Mouse (Mus musculus) thymus, adult 2 months (tissue): ENCODE data around the gene Nanos3. TPM values are rescaled to one million over a fixed set of nuclear protein-coding genes. Genes with fewer than 3 reads are reported as not detected.
A peak's percentile ranks its signal among the peaks of the same experiment; 100 is the strongest.

Experiments used
- DNase-seq: peaks from one replicate; pipeline ENCODE4 v3.0.0; 2021
- H3K27ac ChIP-seq: fragments of 200-500 bp; 2 replicates; pipeline ENCODE4 v1.5.1; 2012; ENCODE audit warnings: low read length, control low read depth; ENCODE audit not compliant: control insufficient read depth, insufficient read depth
- H3K27me3 ChIP-seq: fragments of 200-500 bp; 2 replicates; pipeline ENCODE4 v1.6.1; 2012; ENCODE audit warnings: mild to moderate bottlenecking, low read length, moderate library complexity, mixed read lengths; ENCODE audit not compliant: control insufficient read depth, insufficient read depth
- H3K36me3 ChIP-seq: fragments of 200-500 bp; 2 replicates; pipeline ENCODE4 v1.6.1; 2012; ENCODE audit warnings: mild to moderate bottlenecking, low read length, moderate library complexity; ENCODE audit not compliant: control insufficient read depth, insufficient read depth
- H3K4me1 ChIP-seq: fragments of 200-500 bp; replicated peaks from 2 replicates; pipeline ENCODE4 v1.6.1; 2012; ENCODE audit warnings: low read length; ENCODE audit not compliant: control insufficient read depth, insufficient read depth
- H3K4me3 ChIP-seq: fragments of 200-500 bp; 2 replicates; pipeline ENCODE4 v1.5.1; 2012; ENCODE audit warnings: mild to moderate bottlenecking, low read length, control low read depth, moderate library complexity; ENCODE audit not compliant: control insufficient read depth, insufficient read depth
- CTCF ChIP-seq: fragments of 200-500 bp; IDR thresholded peaks from 2 replicates; pipeline ENCODE4 v1.5.1; 2012; ENCODE audit warnings: mild to moderate bottlenecking, control low read depth, low read length, moderate library complexity, borderline replicate concordance; ENCODE audit not compliant: control insufficient read depth, poor library complexity, insufficient read depth; ENCODE audit errors: extremely low read depth
- POLR2A ChIP-seq: fragments of 200-500 bp; IDR thresholded peaks from 2 replicates; pipeline ENCODE4 v1.6.1; 2012; ENCODE audit warnings: mild to moderate bottlenecking, low read length, control low read depth, moderate library complexity; ENCODE audit not compliant: control insufficient read depth, poor library complexity, insufficient read depth; ENCODE audit errors: extremely low read depth
- WGBS: fragments of 180-500 bp; shearing (Covaris S2); methylation state at CpG from one replicate; pipeline ENCODE4 v1.1.7; 2018; 5-methylcytosine and 5-hydroxymethylcytosine counted together
- polyA plus RNA-seq: library from polyadenylated mRNA; depleted of rRNA; stranded (reverse); fragments of >200 nt; gene quantifications from 2 replicates; pipeline ENCODE4 v1.2.3, GENCODE M21; 2012

Gene Nanos3
- polyA plus RNA-seq, 1 experiment, result 8.5 TPM

- H3K27ac ChIP-seq, result peak overlapping the region; percentile 90
- TF ChIP-seq CTCF (no peak), POLR2A (no peak)
- peaks cover 60% of the 10 kb centered on the region for H3K4me1 ChIP-seq
- no peaks in the 10 kb centered on the region for H3K27me3 ChIP-seq
- no peak for DNase-seq
- 60% methylated on average over 4 of the region's 4 CpGs for WGBS
- no peaks in the 10 kb centered on the region for H3K36me3 ChIP-seq
- H3K4me3 ChIP-seq, result no peak overlapping the region
Measured at GRCm38 (mm10) chr8:84198871-84199270, 13.9 kb upstream of the Nanos3 start.

DNA sequence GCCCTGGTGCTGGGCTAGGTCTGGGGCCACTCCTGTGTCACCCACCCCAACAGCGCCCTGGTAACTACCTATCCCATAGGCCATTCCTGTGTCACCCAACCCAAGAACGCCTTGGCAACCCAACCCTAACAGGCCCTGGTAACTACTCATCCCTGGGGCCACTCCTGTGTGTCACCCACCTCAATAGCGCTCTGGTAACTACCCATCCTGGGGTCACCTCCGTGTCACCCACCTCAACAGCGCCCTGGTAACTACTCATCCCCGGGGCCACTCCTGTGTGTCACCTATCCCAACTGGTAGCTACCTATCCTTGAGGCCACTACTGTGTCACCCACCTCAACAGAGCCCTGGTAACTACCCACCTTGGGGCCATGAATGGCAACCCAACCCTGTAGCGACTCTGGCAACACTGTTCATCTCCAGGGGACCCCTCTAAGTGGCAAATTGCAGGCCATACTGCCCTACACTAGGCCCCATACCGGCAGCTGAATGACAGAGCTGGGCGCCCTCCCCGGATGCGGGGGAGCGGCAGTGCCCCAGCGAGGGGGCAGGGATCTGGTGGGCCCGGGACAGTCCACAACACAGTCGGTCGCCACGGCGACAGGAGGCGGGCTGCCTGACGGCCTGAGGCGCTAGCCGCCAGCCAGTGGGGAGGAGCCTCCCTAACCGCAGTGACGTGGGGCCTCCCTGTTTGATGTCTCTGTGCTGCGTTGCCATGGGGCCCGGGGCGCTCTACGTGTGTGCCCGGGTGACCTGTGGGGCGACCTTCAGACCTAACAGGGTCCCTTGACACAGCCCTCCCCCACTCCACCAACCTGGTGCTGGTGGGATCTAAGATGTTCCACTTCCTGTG is 13.1 kb upstream of the Nanos3 start:
- DNase-seq, result peak; percentile 93
- H3K27ac ChIP-seq, result peak overlapping the region; percentile 90
- no peaks in the 10 kb centered on the region for H3K27me3 ChIP-seq
- WGBS, result 4% methylated on average over 30 of the region's 30 CpGs
- TF ChIP-seq CTCF, result peak; percentile 30; the same call in 1 of the 2 replicates
- TF ChIP-seq POLR2A, result peak; percentile 55; the same call in 1 of the 2 replicates
- peaks cover 55% of the 10 kb centered on the region for H3K4me1 ChIP-seq
- H3K4me3 ChIP-seq, result peak overlapping the region; percentile 59
- H3K36me3 ChIP-seq, result no peaks in the 10 kb centered on the region

- Histone ChIP-seq H3K27me3 (no peaks in the 10 kb centered on the region), H3K4me1 (peaks cover 54% of the 10 kb centered on the region), H3K36me3 (no peaks in the 10 kb centered on the region), H3K27ac (peak overlapping the region; percentile 90), H3K4me3 (peak overlapping the region; percentile 59)
- WGBS, result 3% methylated on average over 43 of the region's 43 CpGs
- DNase-seq, result peak; percentile 82
- TF ChIP-seq POLR2A (peak; percentile 50; the same call in 1 of the 2 replicates), CTCF (0 out of 2 replicates have a peak, but pooled peaks have one; percentile 13)
Measured at GRCm38 (mm10) chr8:84197141-84197921, 12.3 kb upstream of the Nanos3 start.

- DNase-seq, result no peak
- Histone ChIP-seq H3K27me3 (no peaks in the 10 kb centered on the region), H3K4me1 (peaks cover 29% of the 10 kb centered on the region), H3K4me3 (no peak overlapping the region), H3K27ac (no peak overlapping the region), H3K36me3 (no peaks in the 10 kb centered on the region)
- WGBS, result 96% methylated on average over 3 of the region's 3 CpGs
- no peak for TF ChIP-seq CTCF
- TF ChIP-seq POLR2A, result no peak
Measured at GRCm38 (mm10) chr8:84194224-84194743, 9.3 kb upstream of the Nanos3 start.

- H3K4me3 ChIP-seq, result no peak overlapping the region
- WGBS, result 92% methylated on average over 5 of the region's 5 CpGs
- no peak for DNase-seq
- no peaks in the 10 kb centered on the region for H3K36me3 ChIP-seq
- H3K27ac ChIP-seq, result no peak overlapping the region
- H3K4me1 ChIP-seq, result peaks cover 22% of the 10 kb centered on the region
- H3K27me3 ChIP-seq, result no peaks in the 10 kb centered on the region
- TF ChIP-seq CTCF (no peak), POLR2A (no peak)
Measured at GRCm38 (mm10) chr8:84193566-84193965, 8.5 kb upstream of the Nanos3 start.

- Histone ChIP-seq H3K36me3 (no peaks in the 10 kb centered on the region), H3K4me1 (peaks cover 18% of the 10 kb centered on the region), H3K4me3 (no peak overlapping the region), H3K27me3 (no peaks in the 10 kb centered on the region), H3K27ac (no peak overlapping the region)
- TF ChIP-seq POLR2A (no peak), CTCF (no peak)
- 85% methylated on average over 4 of the region's 4 CpGs for WGBS
- no peak for DNase-seq
Measured at GRCm38 (mm10) chr8:84193161-84193560, 8.1 kb upstream of the Nanos3 start.
